Mouse (Mus musculus) ES-Bruce4 (cell line): ENCODE results near the gene Syn2.

Experiments
- CTCF ChIP-seq: IDR thresholded peaks from one replicate; pipeline ENCODE4 v1.8.1; 2011; ENCODE audit warnings: low read depth, low read length
- EP300 ChIP-seq: IDR thresholded peaks from 2 replicates; pipeline ENCODE4 v1.6.1; 2011; ENCODE audit warnings: low read depth, low read length; ENCODE audit not compliant: insufficient read depth
- POLR2A ChIP-seq: IDR thresholded peaks from one replicate; pipeline ENCODE4 v1.8.1; 2011; ENCODE audit warnings: low read length; ENCODE audit not compliant: insufficient read depth

GRCm38 (mm10) chr6:115278086-115278485 lies 143.4 kb downstream of the Syn2 start:
- no peak for TF ChIP-seq CTCF
- TF ChIP-seq EP300 = no peak
- TF ChIP-seq POLR2A = no peak
